Mouse (Mus musculus) lung, adult 2 months (tissue): ENCODE data around the gene Prpsap1. TPM values are rescaled to one million over a fixed set of nuclear protein-coding genes. Genes with fewer than 3 reads are reported as not detected.

ENCODE experiments used
- DNase-seq: peaks from one replicate; pipeline ENCODE4 v3.0.0; 2022
- H3K4me1 ChIP-seq: fragments of 200-500 bp; 2 replicates; pipeline ENCODE4 v1.6.1; 2011; ENCODE audit warnings: low read length; ENCODE audit not compliant: control insufficient read depth, insufficient read depth
- H3K4me3 ChIP-seq: fragments of 200-500 bp; replicated peaks from 2 replicates; pipeline ENCODE3; 2011; ENCODE audit warnings: low read depth, mild to moderate bottlenecking, control low read depth, low read length; ENCODE audit errors: extremely low read depth
- CTCF ChIP-seq: fragments of 200-500 bp; IDR thresholded peaks from 2 replicates; pipeline ENCODE4 v1.5.1; 2011; ENCODE audit warnings: mild to moderate bottlenecking, low read length, control low read depth; ENCODE audit not compliant: insufficient read depth
- POLR2A ChIP-seq: fragments of 200-500 bp; IDR thresholded peaks from 2 replicates; pipeline ENCODE4 v1.6.1; 2011; ENCODE audit warnings: low read depth, mild to moderate bottlenecking, control low read depth, low read length, borderline replicate concordance; ENCODE audit errors: extremely low read depth
- WGBS: fragments of 180-500 bp; shearing (Covaris S2); methylation state at CpG from one replicate; pipeline ENCODE4 v1.1.7; 2018; 5-methylcytosine and 5-hydroxymethylcytosine counted together
- polyA plus RNA-seq: library from polyadenylated mRNA; depleted of rRNA; stranded (reverse); fragments of >200 nt; gene quantifications from 2 replicates; pipeline ENCODE4 v1.2.3, GENCODE M21; 2012

Gene Prpsap1
- polyA plus RNA-seq, 1 experiment = 82.4 TPM

- DNase-seq = peak; percentile 52
- TF ChIP-seq POLR2A = no peak
- no peak for TF ChIP-seq CTCF
- WGBS = under 1% methylated on average over 30 of the region's 30 CpGs
- H3K4me3 ChIP-seq = peak overlapping the region; percentile 54
- peaks cover 14% of the 10 kb centered on the region for H3K4me1 ChIP-seq
Observed at GRCm38 (mm10) chr11:116532262-116532809, 38.3 kb upstream of the Prpsap1 start.

- peak; percentile 45 for DNase-seq
- WGBS = 3% methylated on average over 48 of the region's 48 CpGs
- peaks cover 14% of the 10 kb centered on the region for H3K4me1 ChIP-seq
- TF ChIP-seq CTCF (no peak), POLR2A (no peak)
- peak overlapping the region; percentile 25 for H3K4me3 ChIP-seq
Observed at GRCm38 (mm10) chr11:116531371-116532191, 37.6 kb upstream of the Prpsap1 start.

- 52% methylated on average over 11 of the region's 11 CpGs for WGBS
- peak; percentile 55 for DNase-seq
- peaks cover 14% of the 10 kb centered on the region for H3K4me1 ChIP-seq
- peak within 1 kb of the TSS; percentile 25 for H3K4me3 ChIP-seq
- TF ChIP-seq POLR2A (no peak), CTCF (no peak)
Observed at GRCm38 (mm10) chr11:116530187-116531147, 36.5 kb upstream of the Prpsap1 start, which contains the start of gene Sphk1. Gene Sphk1 (plus strand): TSS chr11:116530925.

GRCm38 (mm10) chr11:116528636-116529320 lies 34.8 kb upstream of the Prpsap1 start:
- TF ChIP-seq POLR2A = no peak
- no peak for TF ChIP-seq CTCF
- no peak for DNase-seq
- 91% methylated on average over 8 of the region's 8 CpGs for WGBS
- Histone ChIP-seq H3K4me3 (no peak overlapping the region), H3K4me1 (peaks cover 11% of the 10 kb centered on the region)

GRCm38 (mm10) chr11:116523699-116524189 lies 29.7 kb upstream of the Prpsap1 start:
- no peak for TF ChIP-seq CTCF
- no peak for TF ChIP-seq POLR2A
- peaks cover 3% of the 10 kb centered on the region for H3K4me1 ChIP-seq
- DNase-seq = no peak
- no peak overlapping the region for H3K4me3 ChIP-seq
- WGBS = 36% methylated on average over 5 of the region's 5 CpGs

- no peak overlapping the region for H3K4me3 ChIP-seq
- H3K4me1 ChIP-seq = peaks cover 3% of the 10 kb centered on the region
- TF ChIP-seq CTCF (no peak), POLR2A (no peak)
- no peak for DNase-seq
- WGBS = 42% methylated on average over 16 of the region's 16 CpGs
Observed at GRCm38 (mm10) chr11:116522886-116523698, 29.1 kb upstream of the Prpsap1 start.

GRCm38 (mm10) chr11:116522046-116522445 lies 28.0 kb upstream of the Prpsap1 start:
- TF ChIP-seq POLR2A = no peak
- TF ChIP-seq CTCF = no peak
- WGBS = 57% methylated on average over 3 of the region's 3 CpGs

GRCm38 (mm10) chr11:116521143-116521542 lies 27.1 kb upstream of the Prpsap1 start:
- no peak for DNase-seq
- WGBS = 62% methylated on average over 3 of the region's 3 CpGs
- Histone ChIP-seq H3K4me3 (no peak overlapping the region), H3K4me1 (peaks cover 3% of the 10 kb centered on the region)
- TF ChIP-seq CTCF (no peak), POLR2A (no peak)

More at GRCm38 (mm10) chr11:116522046-116522445, 28.0 kb upstream of the Prpsap1 start:
- no peak overlapping the region for H3K4me3 ChIP-seq
- peak; percentile 22 for DNase-seq
- H3K4me1 ChIP-seq = peaks cover 3% of the 10 kb centered on the region

GRCm38 (mm10) chr11:116518482-116518881 lies 24.5 kb upstream of the Prpsap1 start:
- WGBS = 32% methylated on average over 8 of the region's 8 CpGs
- H3K4me3 ChIP-seq = no peak overlapping the region
- TF ChIP-seq POLR2A (no peak), CTCF (no peak)
- peaks cover under 1% of the 10 kb centered on the region for H3K4me1 ChIP-seq
- no peak for DNase-seq
